Mouse (Mus musculus) urinary bladder, postnatal 4 days (tissue): ENCODE measurements around the gene Agmat.
"Not testable (repeated sequence)": the region's sequence is repeated elsewhere in the genome, so short reads cannot be mapped to it uniquely, and the experiment has no call there.

Experiments used
- DNase-seq, 2 experiments: peaks; one replicate each; pipeline ENCODE4 v3.0.0; 2021 to 2022; ENCODE audit warnings: low spot score in 2 of 2

Gene Agmat

GRCm38 (mm10) chr4:141735206-141735560 lies 11.3 kb upstream of the Agmat start:
- DNase-seq, result no peak

- no peak for DNase-seq
Observed at GRCm38 (mm10) chr4:141736856-141737255, 9.6 kb upstream of the Agmat start.

GRCm38 (mm10) chr4:141738015-141738414 lies 8.5 kb upstream of the Agmat start:
- DNase-seq, result no peak

DNA sequence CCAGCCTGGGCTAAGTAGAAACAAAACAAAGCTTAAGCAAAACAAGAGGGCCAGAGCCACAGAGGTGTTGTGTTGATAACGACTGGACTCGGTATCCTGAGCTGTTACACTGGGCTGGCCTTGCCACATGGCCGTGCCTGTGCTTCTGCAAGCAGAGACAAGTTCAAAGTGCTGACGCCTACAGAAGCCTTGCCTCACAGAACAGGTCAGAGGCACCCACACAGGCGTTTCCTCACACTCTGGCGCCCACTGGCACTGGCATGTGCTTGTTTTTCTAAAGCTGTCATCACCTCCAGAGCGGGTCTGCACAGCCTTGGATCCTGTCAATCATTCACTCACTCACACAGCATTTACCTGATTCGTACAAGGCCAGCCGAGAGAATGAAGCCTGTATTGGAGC lies 4.6 kb upstream of the Agmat start:
- peak in 1 of 2 experiments; percentile 37 for DNase-seq

DNA sequence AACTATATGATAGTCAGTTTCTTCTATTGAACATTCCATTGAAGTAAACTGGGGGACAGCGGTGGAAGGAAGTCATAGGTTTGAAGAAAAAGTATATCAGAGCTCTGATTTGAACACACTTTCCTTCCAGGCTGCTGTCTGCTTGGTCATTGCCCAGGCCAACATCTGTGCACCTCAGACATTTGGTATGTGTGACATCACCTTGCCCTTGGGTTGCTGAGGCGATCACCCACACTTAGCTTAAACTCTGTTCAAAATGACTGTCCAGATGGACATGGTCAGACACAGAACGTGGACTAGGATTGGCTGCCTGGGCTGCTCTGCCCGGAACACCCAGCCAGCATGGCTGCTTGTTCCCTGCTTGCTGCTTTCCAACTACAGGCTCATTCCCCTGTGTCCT lies 4.1 kb upstream of the Agmat start:
- no peak for DNase-seq

GRCm38 (mm10) chr4:141749557-141749956 lies 3.1 kb downstream of the Agmat start:
- DNase-seq, result no peak

- no peak for DNase-seq
Observed at GRCm38 (mm10) chr4:141750826-141751225, 4.4 kb downstream of the Agmat start.

GRCm38 (mm10) chr4:141751419-141752075 lies 5.1 kb downstream of the Agmat start:
- DNase-seq, result no peak

DNA sequence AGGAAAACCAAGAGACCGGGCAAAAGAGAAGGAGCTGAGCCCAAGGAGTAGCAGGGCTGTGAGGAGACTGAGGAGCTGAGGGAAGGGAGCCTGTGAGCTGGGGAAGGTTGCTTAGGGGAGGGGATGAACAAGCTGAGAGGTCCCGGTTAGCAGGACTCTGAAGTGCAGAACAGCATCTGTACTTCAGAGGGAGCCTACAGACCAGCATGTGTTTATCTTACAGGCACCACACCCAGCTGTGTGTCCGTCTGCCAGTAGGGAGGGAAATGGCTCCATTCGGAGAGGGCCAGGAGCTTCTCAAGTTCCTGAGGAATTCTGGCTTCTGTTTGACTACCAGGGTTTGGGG lies 5.6 kb downstream of the Agmat start:
- no peak for DNase-seq

DNA sequence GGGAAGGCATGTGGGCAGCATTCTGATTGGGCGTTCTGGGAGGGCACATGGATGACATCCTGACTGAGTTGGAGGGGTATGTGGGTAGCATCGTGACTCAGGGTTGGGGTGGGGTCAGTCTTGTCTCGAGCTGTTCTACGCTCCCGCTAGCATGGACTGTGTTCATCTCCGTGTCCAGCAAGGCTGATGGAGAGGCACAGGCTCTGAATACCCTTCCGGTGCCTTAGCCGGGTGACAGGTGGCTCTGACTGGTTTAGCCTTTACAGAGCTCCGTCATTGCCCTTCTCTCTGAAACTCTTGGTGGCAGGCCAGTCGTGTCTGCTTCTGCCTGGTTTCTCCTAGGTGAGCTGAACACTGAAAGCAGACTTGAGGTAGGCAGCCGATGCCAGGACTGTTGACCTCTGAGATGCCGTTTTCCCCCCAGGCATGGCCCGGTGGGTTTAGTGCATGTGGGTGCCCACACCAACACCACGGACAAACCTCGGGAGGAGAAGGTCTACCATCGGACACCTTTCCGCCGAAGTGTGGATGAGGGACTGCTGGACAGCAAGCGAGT lies 9.0 kb downstream of the Agmat start:
- DNase-seq, result no peak

GRCm38 (mm10) chr4:141757124-141757523 lies 10.7 kb downstream of the Agmat start:
- DNase-seq, result no peak

DNA sequence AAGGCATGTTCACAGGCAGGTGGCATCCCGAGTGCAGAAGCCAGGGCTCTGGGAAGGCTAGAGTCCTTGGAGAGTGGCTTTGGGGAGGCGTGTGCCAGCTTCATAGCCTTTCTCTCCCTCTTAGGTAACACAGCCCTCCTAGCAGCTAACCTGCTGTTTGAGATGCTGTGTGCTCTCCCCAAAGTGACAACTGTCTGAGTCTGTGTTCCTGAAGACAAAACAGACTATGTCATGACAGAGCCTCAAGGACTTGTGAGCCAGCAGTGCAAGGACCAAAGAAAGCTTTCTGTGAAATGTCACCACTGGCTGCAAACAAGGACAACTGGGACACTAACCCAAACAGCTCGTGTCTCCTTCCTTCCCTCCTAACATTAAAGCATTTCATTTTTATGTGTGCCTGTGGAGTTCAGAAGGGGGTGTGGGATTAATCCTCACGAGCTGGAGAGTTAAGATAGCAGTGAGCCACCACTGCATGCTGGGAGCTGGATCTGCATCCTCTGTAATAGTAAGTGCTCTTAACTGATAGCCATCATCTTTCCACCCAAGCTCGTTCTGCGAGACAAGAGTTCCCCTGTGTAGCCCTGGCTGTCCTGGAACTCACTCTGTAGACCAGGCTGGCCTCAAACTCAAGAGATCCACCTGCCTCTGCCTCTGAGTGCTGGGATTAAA lies 12.5 kb downstream of the Agmat start:
- DNase-seq, result no peak

- DNase-seq, result no peak
Observed at GRCm38 (mm10) chr4:141760942-141761341, 14.5 kb downstream of the Agmat start.

DNA sequence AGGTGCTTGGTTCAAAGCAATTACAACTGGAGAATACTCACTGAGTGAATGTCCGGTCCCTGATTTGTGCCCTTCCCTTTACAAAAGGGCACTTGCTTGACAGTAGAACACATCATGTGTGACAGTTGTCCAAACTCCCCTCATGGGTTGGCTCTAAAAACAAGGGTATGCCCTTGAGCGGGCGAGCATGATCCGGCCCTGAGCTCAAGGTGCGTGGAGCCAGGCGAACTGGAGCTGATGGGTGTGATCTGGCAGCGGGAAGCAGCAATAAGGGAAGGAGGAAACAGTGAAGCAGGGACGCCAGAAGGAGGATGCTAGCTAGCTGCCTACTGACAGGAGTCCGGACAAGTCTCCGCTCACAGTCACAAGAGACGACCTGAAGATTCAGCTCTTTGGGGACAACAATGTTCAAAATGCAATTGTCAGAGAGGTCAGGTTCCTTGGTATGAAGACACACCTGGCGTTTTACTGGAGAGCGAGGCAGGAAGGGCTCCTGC lies 15.7 kb downstream of the Agmat start:
- no peak for DNase-seq

DNA sequence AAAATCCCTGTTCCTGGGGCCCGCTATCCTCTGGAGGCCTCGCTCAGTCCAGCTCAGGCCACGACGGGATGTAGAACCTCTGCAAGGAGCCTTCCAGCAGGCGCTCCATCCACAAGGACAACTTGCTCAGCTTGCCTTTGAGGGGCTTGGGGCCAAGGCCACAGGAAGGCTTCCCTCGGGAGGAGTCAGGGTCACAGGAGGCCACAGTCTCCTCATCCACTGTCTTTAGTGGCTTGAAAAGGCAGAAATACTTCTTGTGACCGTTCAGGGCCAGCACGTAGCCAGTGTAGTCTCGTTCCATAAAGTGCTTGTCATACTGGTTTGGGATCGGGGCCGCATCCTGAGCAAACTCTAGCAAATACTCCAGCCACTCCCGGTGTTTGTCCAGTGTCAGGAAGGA lies 17.0 kb downstream of the Agmat start:
- DNase-seq, result no peak

GRCm38 (mm10) chr4:141765008-141765407 lies 18.5 kb downstream of the Agmat start:
- no peak for DNase-seq

DNA sequence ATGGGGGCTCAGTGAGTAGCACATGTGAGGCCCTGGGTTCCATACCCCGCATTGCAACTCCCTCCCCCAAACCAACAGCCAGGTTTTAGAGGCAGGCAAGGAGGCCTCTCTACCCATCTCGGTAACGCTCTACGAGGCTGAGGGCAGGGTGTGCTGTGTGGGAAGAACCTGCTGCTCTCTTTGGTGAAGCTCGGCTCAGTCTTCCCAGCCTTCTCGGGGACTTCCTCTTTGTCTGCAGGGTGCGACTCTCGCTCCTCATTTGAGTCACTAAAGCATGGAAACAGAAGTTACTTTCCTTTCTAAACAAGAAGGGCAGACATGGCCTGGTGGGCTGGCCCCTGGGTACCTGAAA lies 19.8 kb downstream of the Agmat start:
- DNase-seq, result no peak

- DNase-seq, result no peak
Observed at GRCm38 (mm10) chr4:141766668-141767352, 20.3 kb downstream of the Agmat start.

GRCm38 (mm10) chr4:141767353-141768036 lies 21.0 kb downstream of the Agmat start:
- peak in 1 of 2 experiments; percentile 55 for DNase-seq

DNA sequence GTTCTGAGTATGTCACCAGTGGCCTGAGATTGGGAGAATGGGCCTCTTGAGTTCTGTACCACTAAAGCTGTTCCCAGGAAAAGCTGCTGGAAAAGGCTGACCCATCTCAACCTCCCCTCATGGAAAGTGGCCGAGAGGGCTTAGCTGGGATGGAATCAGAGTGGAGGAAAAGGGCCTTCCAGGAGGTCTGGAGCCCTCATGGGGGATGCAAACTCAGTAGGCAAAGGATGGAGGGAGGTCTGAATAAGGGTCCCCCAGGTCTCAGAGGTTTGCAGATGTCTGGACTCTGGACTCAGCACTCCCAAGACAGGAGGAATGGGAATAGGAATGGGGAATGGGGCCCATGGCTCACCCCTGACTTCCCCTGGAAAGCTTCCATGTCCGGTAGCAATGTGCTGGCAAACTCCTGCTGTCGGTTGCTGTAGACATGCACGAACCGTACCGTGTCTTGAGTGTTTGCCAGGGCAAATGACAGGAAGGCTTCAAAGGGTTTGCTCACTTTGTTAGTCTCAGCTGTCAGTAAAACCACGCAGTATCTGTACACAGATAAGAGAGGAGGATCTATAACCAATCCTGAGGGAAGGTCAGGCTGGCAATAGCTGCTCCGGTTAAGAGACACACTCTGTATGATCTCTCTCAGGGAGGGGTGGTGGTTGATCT lies 23.2 kb downstream of the Agmat start:
- no peak for DNase-seq

- no peak for DNase-seq
Observed at GRCm38 (mm10) chr4:141771823-141772222, 25.4 kb downstream of the Agmat start.

DNA sequence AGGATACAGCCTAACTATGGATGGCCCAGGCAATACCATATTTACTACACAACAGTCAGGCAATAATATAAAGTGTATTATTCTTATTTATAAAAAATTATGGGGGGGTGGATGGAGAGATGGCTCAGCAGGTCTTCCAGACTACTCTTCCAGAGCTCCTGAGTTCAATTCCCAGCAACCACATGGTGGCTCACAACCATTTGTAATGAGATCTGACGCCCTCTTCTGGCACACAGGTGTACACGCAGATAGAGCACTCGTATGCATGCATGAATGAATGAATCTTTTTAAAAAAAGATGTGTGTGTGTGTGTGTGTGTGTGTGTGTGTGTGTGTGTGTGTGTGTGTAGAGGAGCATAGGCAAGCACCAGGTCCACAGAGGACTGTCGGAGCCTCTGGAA lies 26.5 kb downstream of the Agmat start:
- DNase-seq, result not testable (repeated sequence)
